Mouse (Mus musculus): ENCODE results near the gene Wscd2. TPM values are rescaled to one million over a fixed set of nuclear protein-coding genes. Genes with fewer than 3 reads are reported as not detected.

Gene Wscd2
- polyA plus RNA-seq, 1 experiment from 2014 or later = 8.7 TPM

- H3K4me2 ChIP-seq = no peak overlapping the region
- no peak overlapping the region for H3K4me3 ChIP-seq (replicated peaks)
- peaks cover 60% of the 10 kb centered on the region for H3K4me1 ChIP-seq
- no peak for ATAC-seq (ENCODE audit: low FRiP score)
- 85% methylated on average over 6 of the region's 6 CpGs for WGBS
- peaks cover 55% of the 10 kb centered on the region for H3K27me3 ChIP-seq
- H3K27ac ChIP-seq = 0 out of 2 replicates have a peak overlapping the region, but pooled peaks have one; percentile 13
- no peaks in the 10 kb centered on the region for H3K36me3 ChIP-seq (replicated peaks)
- no peaks in the 10 kb centered on the region for H3K9me3 ChIP-seq
- H3K9ac ChIP-seq = no peak overlapping the region
Measured at GRCm38 (mm10) chr5:113464731-113465130, 25.4 kb upstream of the Wscd2 start.

DNA sequence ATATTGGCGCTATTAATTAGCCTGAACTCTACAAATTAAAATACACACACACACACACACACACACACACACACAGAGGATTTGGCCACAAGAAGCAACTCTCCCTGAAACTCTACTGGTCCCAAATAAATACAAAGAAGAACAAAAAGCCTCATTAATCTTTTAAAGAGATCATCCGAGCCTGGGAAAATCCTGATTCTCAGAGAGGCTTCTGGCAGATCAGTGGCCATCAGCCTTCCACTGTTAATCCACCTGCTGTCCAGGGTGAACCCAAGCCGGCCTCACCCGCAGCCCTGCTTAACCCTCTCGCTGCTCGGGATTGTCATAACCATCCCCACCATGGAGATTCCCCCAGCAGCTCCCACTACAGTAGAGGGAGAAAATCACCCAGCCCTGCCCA, 23.6 kb upstream of the Wscd2 start:
- Histone ChIP-seq H3K9ac (no peak overlapping the region), H3K4me1 (peaks cover 51% of the 10 kb centered on the region)
- ATAC-seq (ENCODE audit: low FRiP score) = no peak

DNA sequence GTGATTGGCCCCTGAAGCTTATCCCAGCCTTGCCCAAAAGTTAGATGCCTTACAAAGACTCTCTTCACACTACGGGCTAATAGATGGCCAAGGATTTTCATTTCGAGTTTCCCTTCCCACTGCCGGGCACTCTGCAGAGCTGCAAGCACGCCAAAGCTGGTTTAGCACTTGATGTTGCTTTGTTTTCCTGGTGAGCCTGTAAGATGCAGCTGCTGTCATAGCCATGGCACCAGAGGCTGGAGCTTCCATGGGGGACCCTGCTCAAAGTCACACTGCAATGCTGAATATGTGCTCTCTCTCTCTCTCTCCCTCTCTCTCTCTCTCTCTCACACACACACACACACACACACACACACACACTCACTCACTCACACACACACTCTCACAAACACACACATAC, 23.1 kb upstream of the Wscd2 start:
- no peak for ATAC-seq (ENCODE audit: low FRiP score)
- no peaks in the 10 kb centered on the region for H3K36me3 ChIP-seq (replicated peaks)
- 0 out of 2 replicates have a peak overlapping the region, but pooled peaks have one; percentile 13 for H3K27ac ChIP-seq
- peaks cover 46% of the 10 kb centered on the region for H3K4me1 ChIP-seq
- H3K9me3 ChIP-seq = no peaks in the 10 kb centered on the region
- H3K27me3 ChIP-seq = peaks cover 49% of the 10 kb centered on the region
- no peak overlapping the region for H3K4me2 ChIP-seq
- no peak overlapping the region for H3K9ac ChIP-seq
- H3K4me3 ChIP-seq (replicated peaks) = no peak overlapping the region
- 9% methylated on average over 4 of the region's 4 CpGs for WGBS

More for the DNA sequence above, 23.6 kb upstream of the Wscd2 start:
- WGBS = 22% methylated on average over 6 of the region's 6 CpGs
- H3K4me3 ChIP-seq (replicated peaks) = no peak overlapping the region
- H3K27me3 ChIP-seq = peaks cover 54% of the 10 kb centered on the region
- H3K36me3 ChIP-seq (replicated peaks) = no peaks in the 10 kb centered on the region
- no peaks in the 10 kb centered on the region for H3K9me3 ChIP-seq
- H3K4me2 ChIP-seq = no peak overlapping the region
- H3K27ac ChIP-seq = 0 out of 2 replicates have a peak overlapping the region, but pooled peaks have one; percentile 13

GRCm38 (mm10) chr5:113467765-113468164, 22.4 kb upstream of the Wscd2 start:
- H3K9me3 ChIP-seq = no peaks in the 10 kb centered on the region
- H3K27ac ChIP-seq = 0 out of 2 replicates have a peak overlapping the region, but pooled peaks have one; percentile 19
- H3K4me3 ChIP-seq (replicated peaks) = no peak overlapping the region
- no peak for ATAC-seq (ENCODE audit: low FRiP score)
- H3K27me3 ChIP-seq = peaks cover 42% of the 10 kb centered on the region
- WGBS = 2% methylated on average over 8 of the region's 8 CpGs
- H3K9ac ChIP-seq = no peak overlapping the region
- peak overlapping the region; percentile 11; the same call in 1 of the 2 replicates for H3K4me2 ChIP-seq
- H3K36me3 ChIP-seq (replicated peaks) = no peaks in the 10 kb centered on the region
- peaks cover 41% of the 10 kb centered on the region for H3K4me1 ChIP-seq

DNA sequence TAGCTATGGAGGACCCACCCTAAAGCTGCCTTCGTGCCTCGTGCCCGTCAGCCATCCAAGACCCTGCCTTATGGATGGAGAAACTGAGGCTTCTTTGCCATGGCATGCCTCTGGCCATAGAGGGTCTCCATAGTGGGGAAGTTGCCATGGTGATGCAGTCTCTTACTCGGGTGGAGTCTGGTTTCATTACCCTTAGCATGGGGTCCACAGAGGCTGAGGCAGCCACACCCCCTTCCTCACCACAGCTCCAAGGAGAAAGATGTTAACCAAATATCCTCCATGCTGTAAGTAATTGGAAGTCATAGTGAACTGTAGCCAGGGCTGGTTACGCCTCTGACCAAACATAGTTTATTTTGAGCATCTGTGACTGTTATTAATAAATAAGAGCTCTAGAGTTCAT, 21.5 kb upstream of the Wscd2 start:
- 62% methylated on average over 5 of the region's 5 CpGs for WGBS
- Histone ChIP-seq H3K9ac (no peak overlapping the region), H3K9me3 (no peaks in the 10 kb centered on the region), H3K27me3 (peaks cover 40% of the 10 kb centered on the region), H3K4me1 (peaks cover 41% of the 10 kb centered on the region), H3K4me2 (no peak overlapping the region), H3K4me3 (replicated peaks) (no peak overlapping the region), H3K27ac (no peak overlapping the region), H3K36me3 (replicated peaks) (no peaks in the 10 kb centered on the region)
- no peak for ATAC-seq (ENCODE audit: low FRiP score)

GRCm38 (mm10) chr5:113469231-113469630, 20.9 kb upstream of the Wscd2 start:
- peaks cover 38% of the 10 kb centered on the region for H3K4me1 ChIP-seq
- WGBS = 87% methylated on average over 5 of the region's 5 CpGs

DNA sequence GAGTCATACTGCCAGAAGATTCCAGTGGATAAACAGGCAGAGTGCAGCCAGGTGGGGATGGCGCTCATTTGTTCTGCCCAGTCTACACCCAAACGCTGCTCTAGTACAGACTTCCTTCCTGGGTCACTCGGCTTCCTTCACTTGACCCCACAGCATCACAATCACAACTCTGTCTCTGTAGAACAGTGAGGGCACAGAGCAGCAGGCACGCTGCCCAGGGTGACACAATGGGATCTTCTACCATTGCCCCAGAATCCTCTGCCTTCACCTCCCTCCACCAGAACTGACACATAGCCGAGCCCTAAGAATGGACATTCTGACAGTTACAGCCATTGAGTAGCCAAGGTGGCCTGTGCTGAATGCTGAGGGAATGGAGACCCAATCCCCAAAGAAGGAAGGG, 20.3 kb upstream of the Wscd2 start:
- Histone ChIP-seq H3K4me1 (peaks cover 37% of the 10 kb centered on the region), H3K36me3 (replicated peaks) (no peaks in the 10 kb centered on the region), H3K4me3 (replicated peaks) (no peak overlapping the region), H3K9me3 (no peaks in the 10 kb centered on the region), H3K4me2 (no peak overlapping the region), H3K9ac (no peak overlapping the region), H3K27ac (no peak overlapping the region), H3K27me3 (peaks cover 37% of the 10 kb centered on the region)
- no peak for ATAC-seq (ENCODE audit: low FRiP score)
- WGBS = 94% methylated on average over 5 of the region's 5 CpGs

More at GRCm38 (mm10) chr5:113469231-113469630, 20.9 kb upstream of the Wscd2 start:
- Histone ChIP-seq H3K4me3 (replicated peaks) (no peak overlapping the region), H3K9me3 (no peaks in the 10 kb centered on the region), H3K27ac (no peak overlapping the region), H3K27me3 (peaks cover 39% of the 10 kb centered on the region), H3K4me2 (no peak overlapping the region), H3K9ac (no peak overlapping the region), H3K36me3 (replicated peaks) (no peaks in the 10 kb centered on the region)
- ATAC-seq (ENCODE audit: low FRiP score) = no peak

- Histone ChIP-seq H3K9me3 (no peaks in the 10 kb centered on the region), H3K4me3 (replicated peaks) (no peak overlapping the region), H3K4me2 (no peak overlapping the region), H3K36me3 (replicated peaks) (no peaks in the 10 kb centered on the region), H3K9ac (no peak overlapping the region), H3K27ac (no peak overlapping the region), H3K4me1 (peaks cover 28% of the 10 kb centered on the region), H3K27me3 (peaks cover 30% of the 10 kb centered on the region)
- ATAC-seq (ENCODE audit: low FRiP score) = no peak
- WGBS = 40% methylated on average over 4 of the region's 4 CpGs
Measured at GRCm38 (mm10) chr5:113471417-113471816, 18.7 kb upstream of the Wscd2 start.

DNA sequence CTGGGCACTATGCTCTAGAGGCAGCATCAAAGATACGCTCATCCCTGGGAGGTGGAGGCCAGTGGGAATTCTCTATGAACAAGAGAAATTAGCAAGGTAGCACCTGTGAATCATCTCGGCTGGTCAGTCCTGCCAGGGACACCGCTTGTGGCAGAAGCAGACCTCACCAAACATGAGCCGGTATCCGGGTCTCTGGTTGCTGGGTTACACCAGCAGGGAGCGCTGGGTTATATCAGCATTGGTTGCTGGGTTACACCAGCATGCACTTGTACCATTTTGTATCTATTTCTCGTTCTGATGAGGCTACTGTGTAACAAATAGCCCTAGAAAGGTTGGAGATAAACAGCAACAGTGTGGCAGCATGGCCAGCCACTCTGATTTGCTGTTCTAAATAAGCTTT, 17.8 kb upstream of the Wscd2 start:
- peaks cover 22% of the 10 kb centered on the region for H3K4me1 ChIP-seq

DNA sequence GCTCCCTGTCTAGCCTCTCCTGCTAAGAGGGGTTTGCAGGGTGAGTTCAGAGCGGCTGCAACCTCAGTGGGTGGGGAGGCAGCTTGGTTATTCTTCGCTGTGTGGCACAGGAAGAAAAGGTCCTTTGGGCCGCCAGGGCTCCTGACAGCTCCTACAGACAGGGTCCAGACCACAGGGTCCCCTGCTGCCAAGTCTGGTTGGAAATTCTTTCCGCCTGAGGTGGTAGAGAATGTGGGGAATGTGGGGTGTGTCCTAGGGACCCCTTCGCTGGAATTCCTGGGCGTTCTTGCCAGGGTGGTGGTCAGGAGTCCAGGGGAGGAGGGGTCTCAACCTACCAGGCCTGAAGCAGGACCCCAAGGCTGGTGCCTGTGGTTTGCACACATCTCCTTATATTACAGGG, 13.3 kb upstream of the Wscd2 start:
- WGBS = 30% methylated on average over 6 of the region's 6 CpGs
- Histone ChIP-seq H3K36me3 (replicated peaks) (no peaks in the 10 kb centered on the region), H3K9me3 (no peaks in the 10 kb centered on the region), H3K4me3 (replicated peaks) (no peak overlapping the region), H3K9ac (no peak overlapping the region), H3K27me3 (peaks cover 4% of the 10 kb centered on the region; the same call in 1 of the 2 replicates), H3K27ac (no peak overlapping the region), H3K4me2 (no peak overlapping the region), H3K4me1 (peaks cover 17% of the 10 kb centered on the region)
- ATAC-seq (ENCODE audit: low FRiP score) = no peak

More for the DNA sequence above, 17.8 kb upstream of the Wscd2 start:
- 69% methylated on average over 7 of the region's 7 CpGs for WGBS
- no peak for ATAC-seq (ENCODE audit: low FRiP score)
- H3K27ac ChIP-seq = no peak overlapping the region
- H3K9ac ChIP-seq = no peak overlapping the region
- no peak overlapping the region for H3K4me3 ChIP-seq (replicated peaks)
- no peaks in the 10 kb centered on the region for H3K9me3 ChIP-seq
- H3K27me3 ChIP-seq = peaks cover 26% of the 10 kb centered on the region
- H3K36me3 ChIP-seq (replicated peaks) = no peaks in the 10 kb centered on the region
- no peak overlapping the region for H3K4me2 ChIP-seq

- peaks cover 17% of the 10 kb centered on the region for H3K4me1 ChIP-seq
- no peak overlapping the region for H3K4me3 ChIP-seq (replicated peaks)
- H3K9ac ChIP-seq = no peak overlapping the region
- H3K27ac ChIP-seq = 0 out of 2 replicates have a peak overlapping the region, but pooled peaks have one; percentile 33
- peak; percentile 57; the same call in 1 of the 2 replicates for ATAC-seq (ENCODE audit: low FRiP score)
- no peaks in the 10 kb centered on the region for H3K36me3 ChIP-seq (replicated peaks)
- 70% methylated on average over 5 of the region's 5 CpGs for WGBS
- H3K9me3 ChIP-seq = no peaks in the 10 kb centered on the region
- H3K4me2 ChIP-seq = no peak overlapping the region
- H3K27me3 ChIP-seq = no peaks in the 10 kb centered on the region; the same call in 1 of the 2 replicates
Measured at GRCm38 (mm10) chr5:113479075-113479474, 11.1 kb upstream of the Wscd2 start.

DNA sequence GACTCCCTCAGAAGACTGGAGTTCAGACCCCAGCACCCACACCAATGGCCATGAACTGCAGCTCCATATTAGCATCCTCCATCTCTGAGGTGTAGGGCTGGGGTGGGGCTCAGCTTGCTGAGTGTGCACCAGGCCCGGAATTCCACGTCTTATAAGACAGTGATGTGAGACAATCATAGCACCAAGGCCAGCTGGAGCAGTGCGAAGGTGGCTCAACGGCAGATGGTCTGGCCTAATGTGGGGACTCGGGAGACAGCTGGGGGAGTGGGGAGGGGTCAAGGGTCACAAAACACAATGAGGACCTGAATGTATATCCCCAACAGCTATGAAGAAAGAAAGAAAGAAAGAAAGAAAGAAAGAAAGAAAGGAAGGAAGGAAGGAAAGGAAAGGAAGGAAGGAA, 9.7 kb upstream of the Wscd2 start:
- no peak for ATAC-seq (ENCODE audit: low FRiP score)
- Histone ChIP-seq H3K4me1 (peaks cover 17% of the 10 kb centered on the region), H3K9ac (no peak overlapping the region), H3K4me2 (no peak overlapping the region), H3K36me3 (replicated peaks) (no peaks in the 10 kb centered on the region), H3K9me3 (no peaks in the 10 kb centered on the region), H3K4me3 (replicated peaks) (no peak overlapping the region), H3K27me3 (no peaks in the 10 kb centered on the region; the same call in 1 of the 2 replicates), H3K27ac (0 out of 2 replicates have a peak overlapping the region, but pooled peaks have one; percentile 9)
- WGBS = 56% methylated on average over 5 of the region's 5 CpGs

- no peak overlapping the region for H3K27ac ChIP-seq
- H3K36me3 ChIP-seq (replicated peaks) = no peaks in the 10 kb centered on the region
- no peak overlapping the region for H3K9ac ChIP-seq
- 79% methylated on average over 11 of the region's 11 CpGs for WGBS
- H3K27me3 ChIP-seq = peaks cover 9% of the 10 kb centered on the region
- peaks cover 4% of the 10 kb centered on the region; the same call in 1 of the 2 replicates for H3K4me1 ChIP-seq
- no peaks in the 10 kb centered on the region for H3K9me3 ChIP-seq
- H3K4me2 ChIP-seq = no peak overlapping the region
- H3K4me3 ChIP-seq (replicated peaks) = no peak overlapping the region
- no peak for ATAC-seq (ENCODE audit: low FRiP score)
Measured at GRCm38 (mm10) chr5:113485584-113486162, 4.5 kb upstream of the Wscd2 start.
